Mouse (Mus musculus) embryo, embryonic 11 days (tissue): ENCODE measurements around the gene Oas1g.
"Not testable (repeated sequence)": the region's sequence is repeated elsewhere in the genome, so short reads cannot be mapped to it uniquely, and the experiment has no call there.

Source experiments
- DNase-seq: peaks from one replicate; pipeline ENCODE4 v3.0.0-alpha.2; 2015

The Oas1g gene

DNA sequence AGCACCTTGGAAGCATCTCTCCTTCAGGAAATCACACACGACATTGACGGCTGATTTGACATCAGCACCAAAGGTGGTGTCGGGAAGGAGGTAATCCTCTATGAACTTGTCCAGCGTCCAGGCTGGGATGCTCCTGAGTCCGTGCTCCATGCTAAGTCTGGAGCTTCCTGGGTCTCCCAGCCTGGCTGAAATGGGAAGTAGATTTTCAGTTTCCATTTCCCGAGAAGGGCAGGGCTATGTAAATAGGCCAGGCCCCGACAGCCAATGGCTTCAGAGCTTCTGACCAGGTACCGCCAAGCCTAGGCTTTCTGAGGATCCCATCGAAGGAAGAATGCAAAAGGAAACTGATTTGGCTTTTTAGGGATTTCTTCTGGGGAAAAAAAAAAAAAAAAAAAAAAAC, at the start of gene Oas1g:
Gene Oas1g (minus strand): TSS at position 201 of the 400 bp plus-strand sequence.
- not testable (repeated sequence) for DNase-seq

GRCm38 (mm10) chr5:120933966-120934365, 46.6 kb upstream of the Oas1g start:
- DNase-seq: no peak

GRCm38 (mm10) chr5:120927036-120927435, 39.6 kb upstream of the Oas1g start:
- DNase-seq: peak; percentile 15

GRCm38 (mm10) chr5:120926311-120926710, 38.9 kb upstream of the Oas1g start:
- DNase-seq: not testable (repeated sequence)

DNA sequence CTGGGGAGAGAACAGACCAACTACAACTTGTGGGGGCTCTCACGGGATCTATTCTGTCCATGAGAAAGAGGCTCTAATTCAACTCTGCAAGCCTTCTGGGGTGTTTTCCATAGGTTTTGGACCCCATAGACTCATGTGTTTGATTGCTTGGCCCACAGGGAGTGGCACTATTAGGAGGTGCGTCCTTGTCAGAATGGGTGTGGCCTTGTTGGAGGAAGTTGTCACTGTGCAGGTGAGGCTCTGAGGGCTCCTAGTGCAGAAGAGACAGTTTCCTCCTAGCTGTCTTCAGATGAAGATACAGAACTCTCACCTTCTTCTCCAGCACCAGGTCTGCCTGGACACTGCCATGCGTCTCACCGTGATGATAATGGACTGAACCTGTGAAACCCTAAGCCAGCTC, 37.1 kb upstream of the Oas1g start:
- DNase-seq: not testable (repeated sequence)

GRCm38 (mm10) chr5:120923969-120924368, 36.6 kb upstream of the Oas1g start:
- no peak for DNase-seq

- DNase-seq: no peak
These were observed 32.9 kb upstream of the Oas1g start for GRCm38 (mm10) chr5:120920296-120920695.

DNA sequence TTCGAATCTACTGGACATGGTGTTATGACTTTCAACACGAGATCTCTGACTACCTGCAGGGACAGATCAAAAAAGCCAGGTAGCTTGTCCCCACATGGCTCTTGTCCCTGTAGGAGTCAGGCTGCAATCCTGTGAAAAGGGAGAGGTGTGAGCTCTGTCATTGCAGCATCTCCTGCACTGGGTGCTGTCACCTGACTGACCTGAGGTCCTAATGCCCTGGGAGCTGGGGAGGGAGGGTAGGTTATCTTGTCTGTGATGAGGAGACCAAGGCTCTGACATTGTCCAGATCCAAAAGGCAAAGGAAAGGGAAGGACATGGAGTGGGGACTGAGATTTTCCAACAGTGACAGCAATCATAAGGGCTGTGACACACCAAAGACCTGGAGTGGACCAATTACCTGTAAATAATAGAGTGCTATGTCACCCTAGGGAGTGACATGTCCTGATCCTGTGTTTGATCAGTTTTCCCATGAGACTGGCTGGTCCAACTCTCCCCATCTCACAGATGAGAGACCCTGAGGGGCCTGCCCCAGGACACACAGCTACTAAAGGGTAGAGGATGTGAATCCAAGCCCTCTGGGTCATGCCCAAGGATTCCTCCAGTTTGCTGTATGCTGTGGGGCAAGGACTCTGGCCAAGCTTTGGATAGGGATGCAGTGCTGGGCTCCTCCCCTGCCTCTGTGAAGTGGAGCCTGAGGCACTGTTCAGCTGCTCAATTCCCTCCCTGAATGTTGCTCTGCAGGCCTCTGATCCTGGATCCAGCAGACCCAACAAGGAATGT, 31.9 kb upstream of the Oas1g start:
- DNase-seq: not testable (repeated sequence)

GRCm38 (mm10) chr5:120914204-120914603, 26.8 kb upstream of the Oas1g start, which contains the start of gene Oas1d:
Oas1d (plus strand) TSS chr5:120914536.
- DNase-seq: not testable (repeated sequence)

DNA sequence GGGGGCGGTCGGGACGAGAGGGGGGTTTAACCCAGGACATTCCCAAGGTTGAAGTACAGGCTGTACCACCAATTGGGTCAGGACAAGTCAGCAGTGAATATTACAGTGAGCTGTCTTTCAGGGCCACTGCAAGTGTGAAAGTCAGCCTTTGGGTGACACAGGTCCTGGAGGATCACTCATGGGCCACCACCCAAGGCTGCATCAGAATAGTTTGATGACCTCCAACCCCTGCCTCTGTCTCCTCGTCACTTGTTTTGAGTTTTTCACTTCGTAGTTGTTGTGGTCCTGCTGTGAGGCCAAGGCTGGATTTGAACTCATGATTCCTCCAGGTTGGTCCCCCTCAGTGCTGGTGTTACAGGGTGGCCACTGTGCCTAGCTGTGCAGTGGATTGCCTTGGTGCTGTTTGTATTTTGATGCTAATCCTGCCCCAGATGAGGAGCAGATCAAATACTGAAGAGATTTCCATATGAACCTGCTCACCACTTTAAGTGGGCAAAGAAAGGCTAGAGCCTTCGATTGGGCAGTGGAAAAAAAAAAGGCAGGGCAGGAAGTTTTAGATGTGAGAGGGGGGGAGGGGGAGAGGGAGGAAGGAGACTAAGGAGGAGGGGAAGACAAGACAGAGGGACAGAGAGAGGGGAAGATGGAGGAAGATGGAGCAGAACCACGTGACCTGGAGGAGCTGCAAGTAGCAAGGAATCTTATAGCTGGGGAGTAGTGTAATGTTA, 20.9 kb upstream of the Oas1g start:
- no peak for DNase-seq

- peak; percentile 35 for DNase-seq
These were observed 19.6 kb upstream of the Oas1g start, which contains the start of gene Oas1a for GRCm38 (mm10) chr5:120906791-120907733. Oas1a (minus strand) TSS chr5:120907521.

DNA sequence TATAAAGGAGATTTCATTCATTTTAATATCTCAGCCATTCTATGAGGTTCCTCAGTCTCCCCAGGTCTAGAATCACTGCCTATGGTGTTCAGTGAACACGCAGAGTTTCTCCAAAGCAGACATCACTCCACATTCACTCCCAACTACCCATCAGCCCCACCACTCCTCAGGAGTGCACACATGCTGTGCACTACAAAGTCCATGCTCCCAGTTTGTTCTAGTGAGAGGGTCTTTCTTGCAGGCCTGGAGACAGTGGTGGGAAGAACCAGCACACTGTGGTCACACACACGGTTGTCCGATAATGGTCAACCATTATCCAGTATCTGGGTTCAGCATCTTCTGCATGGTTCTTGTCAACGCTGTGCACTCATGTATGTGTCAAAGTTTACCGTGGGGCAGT, 14.6 kb upstream of the Oas1g start:
- DNase-seq: no peak

DNA sequence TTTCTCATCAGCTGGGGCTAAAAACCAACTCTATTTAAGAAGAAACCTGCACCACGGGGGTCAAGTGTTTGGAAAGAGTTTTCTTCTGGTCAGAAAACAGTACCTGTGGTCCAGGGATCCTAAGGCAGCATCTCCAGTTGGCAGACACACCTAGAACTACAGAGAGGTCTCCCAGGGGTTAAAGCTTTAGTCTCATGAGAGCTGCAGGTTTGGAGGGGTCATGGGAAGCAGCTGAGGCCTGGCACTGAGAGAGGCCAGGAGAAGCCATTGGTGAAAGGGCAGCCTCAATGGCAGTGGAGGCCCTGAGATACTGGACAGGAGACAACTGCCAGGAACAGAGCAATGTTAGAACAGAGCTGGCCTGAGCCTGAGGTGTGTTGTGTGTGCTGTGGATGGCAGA, 13.3 kb upstream of the Oas1g start:
- DNase-seq: no peak

DNA sequence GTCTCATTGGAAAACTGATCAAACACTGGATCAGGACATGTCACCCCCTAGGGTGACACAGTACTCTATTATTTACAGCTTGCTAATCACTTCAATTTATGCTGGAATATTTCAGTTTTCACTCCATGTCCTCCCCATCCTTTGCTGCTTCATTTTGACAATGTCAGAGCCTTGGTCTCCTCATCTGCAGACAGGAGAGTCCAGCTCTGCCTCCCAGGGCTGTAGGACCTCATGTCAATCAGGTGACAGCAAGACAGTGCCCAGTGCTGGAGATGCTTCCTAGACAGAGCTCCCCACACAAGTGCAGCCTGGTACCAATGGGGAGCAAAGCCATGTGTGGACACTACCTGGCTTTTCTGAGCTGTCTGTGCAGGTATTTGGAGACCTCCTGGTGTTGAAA, 11.3 kb upstream of the Oas1g start:
- DNase-seq: no peak

DNA sequence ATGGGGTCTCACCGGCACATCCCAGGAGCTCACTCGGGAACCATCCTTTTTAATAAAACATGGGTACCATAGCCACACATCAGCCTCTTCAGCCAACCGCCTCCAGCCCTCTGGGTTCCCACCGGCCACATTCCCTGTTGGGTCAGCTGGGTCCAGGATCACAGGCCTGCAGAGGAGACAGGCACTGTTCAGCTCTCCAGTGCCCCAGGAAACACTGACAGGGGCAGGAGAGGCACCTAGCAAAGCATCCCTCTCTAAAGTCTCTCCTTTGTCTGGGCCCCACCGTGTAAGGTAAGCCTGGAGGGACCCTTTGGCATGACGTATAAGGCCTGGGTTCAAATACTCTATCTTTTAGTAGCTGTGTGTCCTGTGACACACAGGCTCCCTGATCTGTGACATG, 10.9 kb upstream of the Oas1g start:
- DNase-seq: no peak

DNA sequence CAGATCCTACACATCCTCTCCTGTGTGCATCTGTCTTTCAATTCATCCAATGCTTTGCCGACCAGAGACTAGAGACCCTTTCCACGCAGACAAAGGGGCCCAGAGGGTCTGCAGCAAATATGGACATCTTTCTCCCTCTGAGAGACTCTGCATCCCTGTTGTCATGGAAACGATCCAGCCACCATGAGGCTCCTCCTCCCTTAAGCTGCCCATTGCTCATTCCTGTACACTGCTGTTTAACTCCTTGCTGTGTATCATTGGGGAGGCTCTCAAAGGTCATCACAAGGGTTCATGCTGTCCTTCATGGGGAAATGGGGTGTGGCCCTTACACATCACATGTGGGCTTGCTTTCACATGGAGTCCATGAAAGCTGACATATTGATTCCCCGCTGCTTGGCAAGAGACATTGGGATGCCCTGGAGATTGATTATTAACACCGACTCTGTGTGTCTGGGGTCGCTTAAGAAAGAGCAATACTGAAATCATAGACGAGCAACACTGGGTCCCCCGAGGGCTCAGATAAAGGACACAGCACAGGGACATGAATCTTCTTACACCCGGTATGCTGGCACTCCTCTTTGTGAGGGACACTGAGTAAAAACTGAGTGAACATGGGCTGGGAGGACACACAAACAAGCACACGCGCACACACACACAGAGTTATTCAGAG, 8.0 kb upstream of the Oas1g start:
- DNase-seq: no peak

DNA sequence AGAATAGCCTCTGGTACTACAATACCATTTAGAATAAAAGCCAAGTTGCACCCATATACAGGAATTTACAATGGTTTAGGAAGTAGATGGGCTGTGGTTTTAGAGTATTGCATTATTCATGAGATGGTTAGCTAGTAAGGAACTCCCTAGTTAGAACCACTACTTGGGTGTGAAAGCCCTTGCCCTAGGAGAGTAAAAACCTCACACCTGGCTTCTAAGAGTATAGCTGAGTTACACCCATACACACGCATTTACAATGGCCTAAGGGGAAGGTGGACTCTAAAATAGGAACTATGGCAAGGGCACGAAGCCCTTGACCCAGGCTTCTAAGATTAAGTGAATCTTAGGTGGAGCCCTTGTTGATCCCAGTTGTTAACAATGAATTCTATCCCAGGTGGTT, 7.3 kb upstream of the Oas1g start:
- not testable (repeated sequence) for DNase-seq

- not testable (repeated sequence) for DNase-seq
These were observed 6.5 kb upstream of the Oas1g start for GRCm38 (mm10) chr5:120893866-120894265.

- DNase-seq: no peak
These were observed 4.8 kb upstream of the Oas1g start for GRCm38 (mm10) chr5:120892243-120892660.

GRCm38 (mm10) chr5:120891566-120892242, 4.3 kb upstream of the Oas1g start:
- DNase-seq: not testable (repeated sequence)

- DNase-seq: no peak
These were observed 3.6 kb upstream of the Oas1g start for GRCm38 (mm10) chr5:120890991-120891390.

- DNase-seq: no peak
These were observed 2.6 kb upstream of the Oas1g start for GRCm38 (mm10) chr5:120890026-120890425.
